Mouse (Mus musculus) retina, adult 2 months (tissue): ENCODE data around the gene Olfr703.

ENCODE experiments used
- DNase-seq: peaks from one replicate; pipeline ENCODE4 v3.0.0-alpha.2; 2012; ENCODE audit warnings: low read depth, low spot score

The Olfr703 gene

GRCm38 (mm10) chr7:106843060-106843459 lies at the start of gene Olfr703:
Olfr703 (plus strand) TSS chr7:106843360.
- DNase-seq = no peak

DNA sequence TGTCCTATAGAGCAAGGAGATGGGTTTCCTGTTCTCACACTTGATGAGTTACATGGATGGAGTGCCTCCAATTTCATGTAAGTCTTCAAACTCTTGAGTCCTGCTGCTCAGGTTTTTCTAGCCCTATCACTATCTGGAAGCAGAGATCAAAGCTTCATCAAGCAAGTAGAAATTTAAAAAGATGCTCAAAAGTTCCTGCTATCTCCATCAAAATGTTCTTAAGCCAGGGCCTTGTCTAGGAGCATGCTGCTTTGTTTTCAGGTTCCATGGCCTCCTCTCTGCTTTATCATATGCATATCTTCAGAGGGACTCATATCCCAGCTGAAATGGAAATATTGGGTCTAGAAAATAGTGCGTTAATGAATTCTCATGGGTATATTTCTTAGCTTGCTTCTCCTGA lies 34.4 kb upstream of the Olfr703 start, which contains the start of gene Olfr700:
Olfr700 (minus strand) TSS at position 101 of the 400 bp plus-strand sequence.
- DNase-seq = no peak

- no peak for DNase-seq
Measured at GRCm38 (mm10) chr7:106813829-106814228, 29.3 kb upstream of the Olfr703 start, which contains the start of gene Olfr701. Olfr701 (plus strand) TSS chr7:106814129.

GRCm38 (mm10) chr7:106815775-106816174 lies 27.4 kb upstream of the Olfr703 start:
- peak; percentile 0 for DNase-seq

DNA sequence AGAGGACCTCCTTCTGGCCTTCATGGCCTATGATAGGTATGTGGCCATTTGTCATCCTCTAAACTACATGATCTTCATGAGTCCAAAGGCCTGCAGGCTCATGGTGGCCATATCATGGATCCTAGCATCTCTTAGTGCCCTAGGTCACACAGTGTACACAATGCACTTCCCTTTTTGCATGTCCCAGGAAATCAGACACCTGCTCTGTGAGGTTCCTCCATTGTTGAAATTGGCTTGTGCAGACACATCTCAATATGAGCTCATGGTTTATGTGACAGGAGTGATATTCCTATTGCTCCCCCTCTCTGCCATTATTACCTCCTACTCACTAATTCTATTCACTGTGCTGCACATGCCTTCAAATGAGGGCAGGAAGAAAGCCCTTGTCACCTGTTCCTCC lies 24.7 kb upstream of the Olfr703 start:
- no peak for DNase-seq

DNA sequence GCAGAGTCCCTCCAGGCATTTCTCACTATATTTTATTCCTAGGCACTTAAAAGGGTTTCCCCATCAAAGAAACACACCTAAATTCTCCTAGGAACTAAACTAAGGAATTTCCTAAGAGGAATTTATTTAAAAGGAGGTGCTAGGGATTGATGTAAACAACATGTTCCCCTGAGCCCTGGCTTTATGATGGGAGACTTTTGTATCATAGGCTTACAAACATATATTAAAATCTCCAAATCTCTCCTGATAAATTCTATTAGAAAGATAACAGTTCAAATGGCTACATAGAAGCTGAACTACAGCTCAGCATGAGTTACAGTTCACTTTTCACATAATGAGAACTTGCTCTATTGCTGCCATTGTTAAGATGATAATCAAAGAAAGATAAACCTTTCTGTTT lies 9.4 kb upstream of the Olfr703 start, which contains the start of gene Olfr702:
Olfr702 (minus strand) TSS at position 101 of the 400 bp plus-strand sequence.
- DNase-seq = no peak

- DNase-seq = no peak
Measured at GRCm38 (mm10) chr7:106862885-106863284, 19.7 kb downstream of the Olfr703 start, which contains the start of gene Olfr704. Olfr704 (plus strand) TSS chr7:106863185.

DNA sequence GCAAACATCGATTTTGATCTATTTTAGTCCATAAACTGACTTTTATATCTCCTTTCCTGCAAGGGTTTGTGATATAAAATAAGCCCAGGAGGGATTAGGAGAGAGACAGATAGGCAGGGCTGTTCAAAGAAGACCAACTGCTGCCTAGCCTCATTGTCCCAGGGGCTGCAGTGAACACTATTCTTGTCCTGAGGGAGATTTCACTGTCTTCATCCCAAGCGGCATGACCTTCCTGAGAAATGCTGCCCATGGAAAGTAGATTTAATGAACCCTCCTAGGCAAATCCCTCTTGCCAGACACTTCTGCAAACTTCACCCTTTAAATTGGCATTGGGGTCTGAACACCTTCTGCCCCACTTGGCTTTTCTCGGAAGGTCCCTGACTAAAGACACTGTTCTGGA lies 33.6 kb downstream of the Olfr703 start, which contains the start of gene Olfr705:
Olfr705 (minus strand) TSS at position 101 of the 400 bp plus-strand sequence.
- no peak for DNase-seq

DNA sequence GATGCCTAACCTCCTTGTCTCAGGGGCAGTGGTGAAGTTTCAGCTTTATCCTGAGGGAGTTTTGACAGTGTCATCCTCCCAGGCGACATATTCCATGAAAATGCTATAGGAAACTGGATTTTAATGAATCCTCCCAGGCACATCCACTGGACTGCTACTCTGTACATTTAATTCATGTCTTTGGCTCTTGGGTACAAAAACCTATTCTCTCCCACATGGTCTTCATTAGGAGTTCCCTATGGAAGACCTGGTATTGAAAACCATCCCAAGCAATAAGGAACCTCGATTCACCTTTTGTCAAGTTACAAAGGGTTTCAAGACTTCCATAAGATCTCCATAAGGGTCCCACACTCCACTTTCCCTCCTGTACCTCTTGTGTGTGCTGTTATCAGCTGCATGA lies 44.9 kb downstream of the Olfr703 start, which contains the start of gene Olfr706:
Olfr706 (minus strand) TSS at position 101 of the 400 bp plus-strand sequence.
- DNase-seq = no peak
